Mouse (Mus musculus): Measurements from ENCODE around the gene Mmp21.

DNA sequence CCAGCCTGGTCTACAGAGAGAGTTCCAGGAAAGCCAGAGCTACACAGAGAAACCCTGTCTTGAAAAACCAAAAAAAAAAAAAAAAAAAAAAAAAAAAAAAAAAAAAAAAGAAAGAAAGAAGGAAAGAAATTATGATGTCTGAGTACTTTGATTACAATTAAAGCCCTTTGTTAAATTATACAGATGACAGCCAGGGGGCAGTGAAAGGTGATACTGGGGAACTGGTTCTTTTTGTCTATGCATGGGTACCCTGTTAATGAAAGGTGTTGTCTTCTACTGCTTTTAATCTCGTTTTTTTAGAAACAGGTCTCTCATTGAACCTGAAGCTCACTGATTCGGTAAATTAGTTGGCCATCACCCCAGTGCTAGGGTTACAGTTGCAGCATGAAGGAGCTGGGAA, 27.4 kb upstream of the Mmp21 start:
- TF ChIP-seq CTCF (IDR thresholded peaks at IDR 0.05; ENCODE audit: control insufficient read depth, insufficient read depth, low read length) (no peak), POLR2A (IDR thresholded peaks at IDR 0.05; ENCODE audit: borderline replicate concordance, control insufficient read depth, low read depth, low read length) (no peak)
